Mouse (Mus musculus) testis, postnatal 14 days (tissue): ENCODE results near the gene Cfap126.

Experiments
- DNase-seq: peaks from one replicate; pipeline ENCODE4 v3.0.0; 2021; ENCODE audit warnings: low spot score

Gene Cfap126

GRCm38 (mm10) chr1:171096110-171096964 is 17.4 kb upstream of the Cfap126 start:
- no peak for DNase-seq

GRCm38 (mm10) chr1:171097136-171097535 is 16.6 kb upstream of the Cfap126 start:
- DNase-seq, result no peak

- no peak for DNase-seq
Measured at GRCm38 (mm10) chr1:171097612-171098011, 16.1 kb upstream of the Cfap126 start.

- no peak for DNase-seq
Measured at GRCm38 (mm10) chr1:171101033-171101432, 12.7 kb upstream of the Cfap126 start.

GRCm38 (mm10) chr1:171101733-171102546 is 11.8 kb upstream of the Cfap126 start:
- DNase-seq, result peak; percentile 81

GRCm38 (mm10) chr1:171102547-171103177 is 11.1 kb upstream of the Cfap126 start:
- DNase-seq, result peak; percentile 78

- no peak for DNase-seq
Measured at GRCm38 (mm10) chr1:171103179-171103840, 10.4 kb upstream of the Cfap126 start.

GRCm38 (mm10) chr1:171105226-171105625 is 8.5 kb upstream of the Cfap126 start:
- DNase-seq, result peak; percentile 74

- no peak for DNase-seq
Measured at GRCm38 (mm10) chr1:171109620-171110019, 4.1 kb upstream of the Cfap126 start.

GRCm38 (mm10) chr1:171110659-171111019 is 3.1 kb upstream of the Cfap126 start:
- DNase-seq, result no peak

- DNase-seq, result peak; percentile 90
Measured at GRCm38 (mm10) chr1:171111020-171111780, 2.5 kb upstream of the Cfap126 start.

- peak; percentile 40 for DNase-seq
Measured at GRCm38 (mm10) chr1:171111781-171112575, 1.7 kb upstream of the Cfap126 start.

- no peak for DNase-seq
Measured at GRCm38 (mm10) chr1:171112986-171113385, 732 bp upstream of the Cfap126 start.

GRCm38 (mm10) chr1:171116280-171116679 is 2.6 kb downstream of the Cfap126 start:
- DNase-seq, result no peak

GRCm38 (mm10) chr1:171118269-171118684 is 4.6 kb downstream of the Cfap126 start:
- DNase-seq, result peak; percentile 36

GRCm38 (mm10) chr1:171118996-171119395 is 5.3 kb downstream of the Cfap126 start:
- no peak for DNase-seq

GRCm38 (mm10) chr1:171119405-171119804 is 5.7 kb downstream of the Cfap126 start:
- no peak for DNase-seq

GRCm38 (mm10) chr1:171120893-171121292 is 7.2 kb downstream of the Cfap126 start:
- no peak for DNase-seq

- DNase-seq, result no peak
Measured at GRCm38 (mm10) chr1:171121839-171122238, 8.1 kb downstream of the Cfap126 start.

GRCm38 (mm10) chr1:171122932-171123331 is 9.2 kb downstream of the Cfap126 start:
- no peak for DNase-seq
